Mouse (Mus musculus) heart, embryonic 12.5 days (tissue): ENCODE results near the gene Mprip. TPM values are rescaled to one million over a fixed set of nuclear protein-coding genes. Genes with fewer than 3 reads are reported as not detected.

Experiments
- ATAC-seq: fragments of 200-750 bp; cut with Nextera tagmentation; 2 replicates; pipeline ENCODE4 v1.8.0; 2017; ENCODE audit warnings: moderate TSS enrichment, moderate library complexity; ENCODE audit not compliant: insufficient number of reproducible peaks, low FRiP score
- H3K27ac ChIP-seq: fragments of 300-500 bp; sonication (generic); 2 replicates; pipeline ENCODE4 v1.5.1; 2016; ENCODE audit warnings: mild to moderate bottlenecking, moderate library complexity; ENCODE audit not compliant: poor library complexity, severe bottlenecking
- H3K27me3 ChIP-seq: fragments of 300-500 bp; sonication (generic); replicated peaks from 2 replicates; pipeline ENCODE4 v1.6.1; 2016; ENCODE audit warnings: mild to moderate bottlenecking, moderate library complexity
- H3K36me3 ChIP-seq: fragments of 300-500 bp; sonication (generic); 2 replicates; pipeline ENCODE4 v1.6.1; 2016; ENCODE audit warnings: mild to moderate bottlenecking, moderate library complexity
- H3K4me1 ChIP-seq: fragments of 300-500 bp; sonication (generic); replicated peaks from 2 replicates; pipeline ENCODE4 v1.6.1; 2016; ENCODE audit warnings: mild to moderate bottlenecking
- H3K4me2 ChIP-seq: fragments of 300-500 bp; sonication (generic); 2 replicates; pipeline ENCODE4 v1.6.1; 2016; ENCODE audit warnings: mild to moderate bottlenecking, moderate library complexity
- H3K4me3 ChIP-seq: fragments of 300-500 bp; sonication (generic); 2 replicates; pipeline ENCODE4 v1.5.1; 2016; ENCODE audit warnings: mild to moderate bottlenecking
- H3K9ac ChIP-seq: fragments of 300-500 bp; sonication (generic); 2 replicates; pipeline ENCODE4 v1.6.1; 2016; ENCODE audit warnings: mild to moderate bottlenecking, moderate library complexity
- H3K9me3 ChIP-seq: fragments of 300-500 bp; sonication (generic); replicated peaks from 2 replicates; pipeline ENCODE4 v1.6.1; 2016; ENCODE audit warnings: mild to moderate bottlenecking, moderate library complexity
- WGBS: fragments of 180-500 bp; shearing (Covaris S2); methylation state at CpG from one replicate; pipeline ENCODE4 v1.1.7; 2016; 5-methylcytosine and 5-hydroxymethylcytosine counted together
- polyA plus RNA-seq: library from polyadenylated mRNA; unstranded; fragments of >200 nt; fragmentation: Nextera tagmentation; extraction: Ambion mirVana; gene quantifications from 2 replicates; pipeline ENCODE4 v1.2.1, GENCODE M21; 2016

The Mprip gene
- polyA plus RNA-seq, 1 experiment from 2014 or later, result 79.8 TPM

DNA sequence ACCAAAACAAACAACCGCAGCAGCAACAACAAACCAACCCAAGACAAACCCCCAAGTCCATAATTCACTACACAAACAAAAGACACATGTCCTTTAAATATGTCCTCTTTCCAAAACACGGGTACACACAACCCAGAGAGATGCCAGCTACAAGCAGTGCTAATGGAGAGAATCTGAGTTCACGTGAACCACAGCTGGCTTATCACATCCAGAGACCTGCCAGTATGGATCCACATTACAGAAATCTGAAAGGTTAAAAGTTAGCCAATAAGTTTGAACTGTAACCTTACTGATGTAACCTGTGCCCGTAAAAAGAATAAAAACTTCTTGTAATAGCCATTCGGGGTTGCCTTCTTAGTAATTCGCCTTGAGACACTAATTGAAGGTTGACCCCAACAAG is 153.8 kb downstream of the Mprip start:
- WGBS, result 92% methylated on average over 6 of the region's 6 CpGs
- Histone ChIP-seq H3K27ac (no peak overlapping the region), H3K27me3 (no peaks in the 10 kb centered on the region), H3K9ac (no peak overlapping the region), H3K4me1 (peaks cover 7% of the 10 kb centered on the region), H3K36me3 (peaks cover 45% of the 10 kb centered on the region), H3K9me3 (no peaks in the 10 kb centered on the region), H3K4me3 (no peak overlapping the region), H3K4me2 (no peak overlapping the region)
- ATAC-seq, result no peak

- Histone ChIP-seq H3K4me1 (peaks cover 7% of the 10 kb centered on the region), H3K27me3 (no peaks in the 10 kb centered on the region), H3K4me2 (no peak overlapping the region), H3K9me3 (no peaks in the 10 kb centered on the region), H3K36me3 (peaks cover 51% of the 10 kb centered on the region), H3K9ac (no peak overlapping the region), H3K27ac (no peak overlapping the region), H3K4me3 (no peak overlapping the region)
- ATAC-seq, result no peak
- WGBS, result 88% methylated on average over 6 of the region's 6 CpGs
Measured at GRCm38 (mm10) chr11:59815482-59816065, 154.5 kb downstream of the Mprip start.

GRCm38 (mm10) chr11:59817916-59818315 is 156.8 kb downstream of the Mprip start:
- Histone ChIP-seq H3K27me3 (no peaks in the 10 kb centered on the region), H3K4me3 (no peak overlapping the region), H3K4me1 (no peaks in the 10 kb centered on the region), H3K4me2 (no peak overlapping the region), H3K36me3 (peaks cover 72% of the 10 kb centered on the region), H3K9me3 (no peaks in the 10 kb centered on the region), H3K27ac (no peak overlapping the region), H3K9ac (no peak overlapping the region)
- no peak for ATAC-seq
- 93% methylated on average over 3 of the region's 3 CpGs for WGBS

GRCm38 (mm10) chr11:59821625-59822024 is 160.5 kb downstream of the Mprip start:
- Histone ChIP-seq H3K27ac (no peak overlapping the region), H3K9me3 (no peaks in the 10 kb centered on the region), H3K4me3 (no peak overlapping the region), H3K4me2 (no peak overlapping the region), H3K27me3 (no peaks in the 10 kb centered on the region), H3K9ac (no peak overlapping the region), H3K36me3 (peaks cover 91% of the 10 kb centered on the region), H3K4me1 (no peaks in the 10 kb centered on the region)
- 89% methylated on average over 3 of the region's 3 CpGs for WGBS
- no peak for ATAC-seq

Other genes with a start within 250 kb of the Mprip start
- gene Jmjd4, start 211.3 kb upstream of the Mprip start, polyA plus RNA-seq, result 11.7 and 13.1 TPM in 2 replicates
- 107 and 108 TPM in 2 replicates for gene Snap47, start 210.1 kb upstream of the Mprip start, polyA plus RNA-seq
- 5.2 and 6.2 TPM in 2 replicates for gene Zfp867, start 188.8 kb upstream of the Mprip start, polyA plus RNA-seq
- gene Zkscan17, start 134.6 kb upstream of the Mprip start, polyA plus RNA-seq, result 18.1 and 18.4 TPM in 2 replicates
- 0.08 and 0.09 TPM in 2 replicates for gene Nlrp3, start 119.7 kb upstream of the Mprip start, polyA plus RNA-seq
- gene Olfr222, start 85.1 kb upstream of the Mprip start, polyA plus RNA-seq, result not detected in 2 replicates
- gene Olfr223, start 68.0 kb upstream of the Mprip start, polyA plus RNA-seq, result not detected in 2 replicates
- 3.9 and 4.6 TPM in 2 replicates for gene Pld6, start 126.3 kb downstream of the Mprip start, polyA plus RNA-seq
- gene Flcn, start 148.7 kb downstream of the Mprip start, polyA plus RNA-seq, result 25.1 and 26.5 TPM in 2 replicates
- gene Nt5m, start 178.1 kb downstream of the Mprip start, polyA plus RNA-seq, result 35.7 and 36.2 TPM in 2 replicates
- gene Cops3, start 178.5 kb downstream of the Mprip start, polyA plus RNA-seq, result 158 and 163 TPM in 2 replicates